ENCODE assay signal across 9 mouse cellular contexts in the genomic region with DNA sequence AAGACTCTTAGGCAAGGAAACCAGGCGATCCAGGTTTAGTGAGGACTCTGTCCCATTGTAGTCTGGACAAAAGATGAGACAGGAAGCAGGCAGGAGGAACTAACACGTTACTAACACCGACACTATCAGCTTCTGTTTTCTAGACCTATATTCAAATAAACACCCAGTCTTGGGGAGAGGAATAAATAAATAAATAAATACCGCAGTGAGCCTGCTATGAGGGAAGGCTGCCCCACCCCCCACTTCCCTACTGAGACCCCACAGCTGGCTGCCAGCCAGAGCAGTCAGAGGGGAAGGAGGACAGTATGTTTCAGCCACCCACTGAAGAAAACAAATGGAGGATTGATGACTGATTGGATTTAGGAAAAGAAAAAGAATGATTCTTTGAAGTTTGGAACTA. TPM values are rescaled to one million over a fixed set of nuclear protein-coding genes. Genes with fewer than 3 reads are reported as not detected.
DNase-seq lines count a peak whose midpoint lies in the region; ATAC-seq and TF ChIP-seq lines count a peak whose summit lies in the region.
"Had no signal": no experiment of that assay in that cellular context is flagged by ENCODE, and none has a peak within 500 bp of the region (broad histone marks: within the 10 kb centered on the region; RNA-seq: fewer than 3 reads in every experiment).

No protein-coding gene starts in this region.

- no peak overlapping the region for H3K4me2 ChIP-seq in stomach, embryonic 14.5 days (replicated peaks; ENCODE audit: low read depth, low read length)
- no peak overlapping the region for H3K4me2 ChIP-seq in stomach, postnatal 0 days (replicated peaks; ENCODE audit: low read depth)
- H3K4me2 ChIP-seq in heart, postnatal 0 days (ENCODE audit: low read depth, low read length), result no peak overlapping the region

- DNase-seq in heart, embryonic 10.5 days (ENCODE audit: low spot score), result no peak
- DNase-seq in heart, adult 9 months (ENCODE audit: low spot score in 2 of 2), result no peak
- no peak for DNase-seq in stomach, postnatal 0 days (ENCODE audit: low spot score)
- peak; percentile 21 for DNase-seq in heart, postnatal 0 days (ENCODE audit: low spot score)
- DNase-seq in retina, postnatal 1 day, result peak; percentile 58
- no peak for DNase-seq in urinary bladder, postnatal 14 days (ENCODE audit: low spot score)
- DNase-seq in cerebellum, adult 11 months, result no peak
- DNase-seq: cerebellum, adult 2 months had no signal

- H3K9ac ChIP-seq in stomach, embryonic 14.5 days (replicated peaks; ENCODE audit: low read depth, low read length), result no peak overlapping the region
- no peak overlapping the region for H3K9ac ChIP-seq in stomach, postnatal 0 days (ENCODE audit: low read length)
- no peak overlapping the region for H3K9ac ChIP-seq in heart, postnatal 0 days (replicated peaks; ENCODE audit: low read depth, low read length)

- no peaks in the 10 kb centered on the region; the same call in 1 of the 2 replicates for H3K27me3 ChIP-seq in heart, embryonic 10.5 days (ENCODE audit: insufficient read depth, poor library complexity, severe bottlenecking)
- H3K27me3 ChIP-seq in stomach, embryonic 14.5 days (ENCODE audit: control insufficient read depth, insufficient read depth, low read length), result no peaks in the 10 kb centered on the region
- no peaks in the 10 kb centered on the region for H3K27me3 ChIP-seq in stomach, postnatal 0 days (ENCODE audit: control insufficient read depth, insufficient read depth, low read length)
- H3K27me3 ChIP-seq in heart, postnatal 0 days (ENCODE audit: control insufficient read depth, insufficient read depth, low read length), result peaks cover 5% of the 10 kb centered on the region; the same call in 1 of the 2 replicates

- peaks cover 32% of the 10 kb centered on the region for H3K4me1 ChIP-seq in heart, embryonic 10.5 days
- H3K4me1 ChIP-seq in stomach, embryonic 14.5 days (ENCODE audit: control insufficient read depth, insufficient read depth, low read length), result 0 out of 2 replicates have a peak, but pooled peaks cover 7% of the 10 kb centered on the region
- H3K4me1 ChIP-seq in stomach, postnatal 0 days (replicated peaks; ENCODE audit: control insufficient read depth, insufficient read depth), result no peaks in the 10 kb centered on the region
- H3K4me1 ChIP-seq in heart, postnatal 0 days (ENCODE audit: control insufficient read depth, insufficient read depth), result 0 out of 2 replicates have a peak, but pooled peaks cover 4% of the 10 kb centered on the region

- peak; percentile 61; the same call in 1 of the 2 replicates for ATAC-seq in stomach, embryonic 14.5 days (ENCODE audit: insufficient number of reproducible peaks, insufficient read depth, low FRiP score, low read depth)
- ATAC-seq in stomach, postnatal 0 days (ENCODE audit: low FRiP score, low TSS enrichment), result no peak
- no peak for ATAC-seq in heart, postnatal 0 days (ENCODE audit: insufficient read depth, low read depth)

- no peaks in the 10 kb centered on the region for H3K9me3 ChIP-seq in heart, embryonic 10.5 days
- H3K9me3 ChIP-seq in stomach, embryonic 14.5 days (ENCODE audit: control insufficient read depth, low read depth, low read length), result no peaks in the 10 kb centered on the region
- H3K9me3 ChIP-seq in stomach, postnatal 0 days (ENCODE audit: control insufficient read depth, low read length), result no peaks in the 10 kb centered on the region
- H3K9me3 ChIP-seq in heart, postnatal 0 days (replicated peaks; ENCODE audit: control insufficient read depth, low read length), result no peaks in the 10 kb centered on the region

- WGBS in heart, embryonic 10.5 days, result 6% methylated on average over 4 of the region's 4 CpGs
- whole genome bisulfite sequencing in stomach, embryonic 14.5 days, result 14% methylated on average over 4 of the region's 4 CpGs
- 21% methylated on average over 4 of the region's 4 CpGs for WGBS in stomach, postnatal 0 days
- 23% methylated on average over 4 of the region's 4 CpGs for WGBS in heart, postnatal 0 days

- no peak for TF ChIP-seq CTCF in stomach, postnatal 0 days (IDR thresholded peaks at IDR 0.05; ENCODE audit: low read depth)
- TF ChIP-seq CTCF in heart, postnatal 0 days (IDR thresholded peaks at IDR 0.05; ENCODE audit: low read depth), result no peak

- TF ChIP-seq EP300 in stomach, postnatal 0 days (optimal IDR thresholded peaks at IDR 0.05), result no peak
- TF ChIP-seq EP300 in heart, postnatal 0 days (IDR thresholded peaks at IDR 0.05; ENCODE audit: low read depth), result no peak

- peak overlapping the region; percentile 9; the same call in 1 of the 2 replicates for H3K27ac ChIP-seq in heart, embryonic 10.5 days
- no peak overlapping the region for H3K27ac ChIP-seq in stomach, embryonic 14.5 days (ENCODE audit: low read length)
- H3K27ac ChIP-seq in stomach, postnatal 0 days (replicated peaks), result no peak overlapping the region
- peak overlapping the region; percentile 57; the same call in 1 of the 2 replicates for H3K27ac ChIP-seq in heart, postnatal 0 days (ENCODE audit: low read depth)

- no peak overlapping the region for H3K4me3 ChIP-seq in heart, embryonic 10.5 days
- H3K4me3 ChIP-seq in stomach, embryonic 14.5 days (ENCODE audit: low read depth, low read length), result no peak overlapping the region
- H3K4me3 ChIP-seq in stomach, postnatal 0 days (ENCODE audit: low read depth, low read length), result no peak overlapping the region
- H3K4me3 ChIP-seq in heart, postnatal 0 days (ENCODE audit: low read depth, low read length), result no peak overlapping the region

- no peaks in the 10 kb centered on the region for H3K36me3 ChIP-seq in heart, embryonic 10.5 days
- H3K36me3 ChIP-seq in stomach, embryonic 14.5 days (ENCODE audit: control insufficient read depth, insufficient read depth, low read length), result no peaks in the 10 kb centered on the region
- H3K36me3 ChIP-seq in stomach, postnatal 0 days (ENCODE audit: control insufficient read depth, insufficient read depth, low read length), result no peaks in the 10 kb centered on the region
- H3K36me3 ChIP-seq in heart, postnatal 0 days (replicated peaks; ENCODE audit: control insufficient read depth, insufficient read depth, low read length), result no peaks in the 10 kb centered on the region

RNA-seq across cellular contexts. Expression of gene Elmo1, which starts 9.2 kb away (rescaled TPM):
- 9.4 and 11.5 TPM in 2 replicates for polyA plus RNA-seq in heart, embryonic 10.5 days (2016; fragmentation: Nextera tagmentation; extraction: Ambion mirVana)
- polyA plus RNA-seq in stomach, embryonic 14.5 days (2014; fragmentation: Nextera tagmentation; extraction: Ambion mirVana), result 12.2 and 12.9 TPM in 2 replicates
- polyA plus RNA-seq in stomach, postnatal 0 days (2015; fragmentation: Nextera tagmentation; extraction: Ambion mirVana), result 4.9 and 5.0 TPM in 2 replicates
- total RNA-seq in heart, postnatal 0 days (2014; rRNA removed; ENCODE audit: low replicate concordance), result 11.9 and 17.9 TPM in 2 replicates
- polyA plus RNA-seq in heart, postnatal 0 days (2015; fragmentation: Nextera tagmentation; extraction: Ambion mirVana), result 6.5 TPM in 2 replicates

Comparison
In these comparisons a context has a peak if more than half of its experiments do, and no peak if none do; other contexts are left out.
1. DNase-seq: peak in heart, postnatal 0 days (single experiment) and retina, postnatal 1 day (single experiment); none in heart, embryonic 10.5 days (single experiment), heart, adult 9 months (0 of 2), stomach, postnatal 0 days (single experiment), urinary bladder, postnatal 14 days (single experiment) and cerebellum, adult 11 months (single experiment).
2. H3K27ac ChIP-seq: peak in heart, embryonic 10.5 days (single experiment) and heart, postnatal 0 days (single experiment); none in stomach, embryonic 14.5 days (single experiment) and stomach, postnatal 0 days (single experiment).